Mouse (Mus musculus): ENCODE measurements at regions not wholly inside any gene's neighbourhood (a gene's known extent, or its start where the extent isn't known, plus 50 kb on each side); places are given as distances from the start of the nearest gene placed in this dataset.
"Not testable (repeated sequence)": the region's sequence is repeated elsewhere in the genome, so short reads cannot be mapped to it uniquely, and the experiment has no call there.

GRCm38 (mm10) chr5:7428291-7428690 lies 83.7 kb upstream of the Zfp804b start:
- in situ Hi-C loops (cut with MboI, MseI) = no loop called here

GRCm38 (mm10) chr5:7436461-7436860 lies 91.9 kb upstream of the Zfp804b start:
- in situ Hi-C loops (cut with MboI, MseI) = no loop called here

- in situ Hi-C loops (cut with MboI, MseI) = no loop called here
Measured at GRCm38 (mm10) chr5:7448001-7448400, 103.4 kb upstream of the Zfp804b start.

- in situ Hi-C loops (cut with MboI, MseI) = no loop called here
Measured at GRCm38 (mm10) chr5:7454896-7455295, 110.3 kb upstream of the Zfp804b start.

GRCm38 (mm10) chr5:7457102-7457501 lies 112.5 kb upstream of the Zfp804b start:
- in situ Hi-C loops (cut with MboI, MseI) = no loop called here

- in situ Hi-C loops (cut with MboI, MseI) = no loop called here
Measured at GRCm38 (mm10) chr5:7489150-7489549, 144.6 kb upstream of the Zfp804b start.

GRCm38 (mm10) chr5:7489602-7490001 lies 145.0 kb upstream of the Zfp804b start:
- in situ Hi-C loops (cut with MboI, MseI) = no loop called here

GRCm38 (mm10) chr5:7517520-7518181 lies 173.1 kb upstream of the Zfp804b start:
- in situ Hi-C loops (cut with MboI, MseI) = no loop called here

- in situ Hi-C loops (cut with MboI, MseI) = no loop called here
Measured at GRCm38 (mm10) chr5:7532686-7533199, 188.2 kb upstream of the Zfp804b start.

- in situ Hi-C loops (cut with MboI, MseI) = no loop called here
Measured at GRCm38 (mm10) chr5:7539812-7540645, 195.5 kb upstream of the Zfp804b start.

- in situ Hi-C loops (cut with MboI, MseI) = no loop called here
Measured at GRCm38 (mm10) chr5:7540646-7541038, 196.1 kb upstream of the Zfp804b start.

- in situ Hi-C loops (cut with MboI, MseI) = no loop called here
Measured at GRCm38 (mm10) chr5:7543857-7544256, 199.3 kb upstream of the Zfp804b start.

GRCm38 (mm10) chr5:7580413-7580812 lies 235.9 kb upstream of the Zfp804b start:
- in situ Hi-C loops (cut with MboI, MseI) = no loop called here

- in situ Hi-C loops (cut with MboI, MseI) = no loop called here
Measured at GRCm38 (mm10) chr5:7586547-7586946, 242.0 kb upstream of the Zfp804b start.

- in situ Hi-C loops (cut with MboI, MseI) = no loop called here
Measured at GRCm38 (mm10) chr5:7600418-7600817, 255.9 kb upstream of the Zfp804b start.

- in situ Hi-C loops (cut with MboI, MseI) = no loop called here
Measured at GRCm38 (mm10) chr5:7607517-7607916, 263.0 kb upstream of the Zfp804b start.

GRCm38 (mm10) chr5:7607924-7608323 lies 263.4 kb upstream of the Zfp804b start:
- in situ Hi-C loops (cut with MboI, MseI) = no loop called here

- in situ Hi-C loops (cut with MboI, MseI) = no loop called here
Measured at GRCm38 (mm10) chr5:7655280-7655679, 305.0 kb upstream of the Steap4 start.

GRCm38 (mm10) chr5:7701776-7702175 lies 258.5 kb upstream of the Steap4 start:
- in situ Hi-C loops (cut with MboI, MseI) = no loop called here

- in situ Hi-C loops (cut with MboI, MseI) = no loop called here
Measured at GRCm38 (mm10) chr5:7719557-7719956, 240.7 kb upstream of the Steap4 start.

- in situ Hi-C loops (cut with MboI, MseI) = no loop called here
Measured at GRCm38 (mm10) chr5:7720061-7720460, 240.2 kb upstream of the Steap4 start.

- in situ Hi-C loops (cut with MboI, MseI) = no loop called here
Measured at GRCm38 (mm10) chr5:7720688-7721087, 239.6 kb upstream of the Steap4 start.

GRCm38 (mm10) chr5:7732566-7732965 lies 227.7 kb upstream of the Steap4 start:
- in situ Hi-C loops (cut with MboI, MseI) = not testable (repeated sequence)
